Mouse (Mus musculus): ENCODE measurements around the gene Ppm1a. TPM values are rescaled to one million over a fixed set of nuclear protein-coding genes. Genes with fewer than 3 reads are reported as not detected.

Ppm1a gene
- total RNA-seq (2022) = 100 to 1,000 TPM; 325 to 385 (median 339) TPM

DNA sequence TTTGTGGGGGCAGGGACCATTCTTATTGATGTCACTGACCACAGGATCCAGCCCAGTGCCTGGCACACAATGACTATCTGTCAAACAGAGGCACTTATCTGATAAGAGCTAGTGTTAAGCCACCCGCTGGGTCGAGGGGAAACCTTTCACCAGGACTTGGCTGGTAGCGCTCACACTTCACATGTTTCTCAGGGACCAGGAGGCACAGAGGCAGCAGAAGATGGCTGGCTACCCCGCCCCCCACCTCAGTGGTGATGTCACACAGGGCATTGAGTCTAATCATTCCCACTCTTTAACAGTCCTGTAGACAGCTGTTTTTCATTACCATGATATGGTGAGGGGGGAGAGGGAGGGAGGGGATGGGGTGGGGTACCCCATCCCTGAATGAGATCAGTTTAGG, at the start of gene Ppm1a:
Gene Ppm1a (plus strand): TSS at position 370 of the 400 bp plus-strand sequence.
- no peak for DNase-seq (ENCODE audit: low spot score in 2 of 2)

DNA sequence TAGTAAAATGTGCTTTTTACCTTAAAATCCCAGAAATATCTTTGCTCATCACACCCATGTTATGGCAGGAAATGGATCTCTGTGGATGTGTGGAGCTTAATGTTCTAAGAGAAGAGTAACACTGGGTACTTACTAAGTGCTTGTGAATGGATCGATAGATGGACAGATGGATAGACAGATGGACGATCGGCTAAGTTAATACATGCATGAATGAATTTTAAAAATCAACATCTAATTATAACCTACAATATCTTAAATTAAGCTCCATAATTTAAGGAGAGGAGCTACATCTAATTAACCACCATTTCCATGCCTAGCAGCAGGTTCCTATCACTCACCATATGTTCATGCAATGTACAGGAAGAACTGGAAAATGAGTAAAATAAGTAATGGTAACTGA, 47.3 kb upstream of the Ppm1a start:
- no peak for DNase-seq (ENCODE audit: low spot score in 2 of 2)

DNA sequence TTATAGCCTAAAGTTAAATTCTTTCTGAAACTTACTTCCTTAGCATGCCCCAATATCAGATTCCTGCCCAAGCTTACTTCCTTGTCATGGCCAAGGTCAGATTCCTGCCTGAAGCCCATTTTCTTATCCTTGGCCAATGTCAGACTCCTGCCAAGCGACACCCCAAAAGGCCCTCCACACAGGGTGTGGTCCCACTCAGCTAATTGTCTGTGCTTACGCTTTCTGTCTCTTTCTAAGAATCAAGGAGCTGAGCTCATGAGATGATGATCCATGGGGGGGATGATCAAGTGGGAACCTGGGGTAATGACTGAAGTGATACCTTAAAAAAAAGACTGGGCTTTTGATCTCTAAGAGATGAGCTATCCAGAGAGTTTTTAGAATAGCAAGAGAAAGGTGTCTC, 42.4 kb upstream of the Ppm1a start:
- DNase-seq (ENCODE audit: low spot score in 2 of 2) = no peak

DNA sequence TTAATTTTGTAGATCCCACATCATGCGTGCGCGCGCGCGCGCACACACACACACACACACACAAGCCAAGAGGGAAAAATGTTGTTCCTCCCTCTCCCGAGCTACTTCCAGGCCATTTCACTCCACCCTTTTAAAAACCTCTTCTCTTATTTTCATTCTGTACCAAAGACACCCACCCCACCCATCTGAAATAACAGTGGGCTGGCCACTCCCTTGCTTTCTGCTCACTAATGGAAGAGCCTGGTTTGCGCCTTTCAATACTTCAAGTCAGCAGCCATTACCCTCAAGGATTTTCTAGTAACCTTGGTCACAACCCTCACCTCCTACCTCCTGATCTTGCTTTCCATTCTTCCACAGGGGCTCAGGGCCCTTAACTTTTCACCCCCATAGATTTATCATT, 41.4 kb upstream of the Ppm1a start:
- no peak for DNase-seq (ENCODE audit: low spot score in 2 of 2)

DNA sequence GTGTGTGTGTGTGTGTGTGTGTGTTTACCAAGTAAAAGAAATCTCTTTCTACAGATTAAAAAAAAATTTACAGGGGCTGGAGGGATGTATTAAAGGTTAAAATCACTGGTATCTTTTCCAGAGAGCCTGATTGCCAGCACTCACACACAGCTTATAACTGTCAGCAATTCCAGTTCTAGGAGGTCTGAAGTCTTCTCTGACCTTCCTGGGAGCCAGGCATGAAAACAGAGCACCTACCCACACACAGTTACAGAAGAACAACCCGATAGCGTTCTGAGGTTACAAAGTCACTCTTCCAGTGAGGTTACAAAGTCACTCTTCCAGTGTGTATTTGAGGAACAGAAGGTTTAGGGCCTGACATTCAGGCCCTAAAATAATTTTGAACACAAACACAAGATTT, 38.2 kb upstream of the Ppm1a start:
- no peak for DNase-seq (ENCODE audit: low spot score in 2 of 2)

DNA sequence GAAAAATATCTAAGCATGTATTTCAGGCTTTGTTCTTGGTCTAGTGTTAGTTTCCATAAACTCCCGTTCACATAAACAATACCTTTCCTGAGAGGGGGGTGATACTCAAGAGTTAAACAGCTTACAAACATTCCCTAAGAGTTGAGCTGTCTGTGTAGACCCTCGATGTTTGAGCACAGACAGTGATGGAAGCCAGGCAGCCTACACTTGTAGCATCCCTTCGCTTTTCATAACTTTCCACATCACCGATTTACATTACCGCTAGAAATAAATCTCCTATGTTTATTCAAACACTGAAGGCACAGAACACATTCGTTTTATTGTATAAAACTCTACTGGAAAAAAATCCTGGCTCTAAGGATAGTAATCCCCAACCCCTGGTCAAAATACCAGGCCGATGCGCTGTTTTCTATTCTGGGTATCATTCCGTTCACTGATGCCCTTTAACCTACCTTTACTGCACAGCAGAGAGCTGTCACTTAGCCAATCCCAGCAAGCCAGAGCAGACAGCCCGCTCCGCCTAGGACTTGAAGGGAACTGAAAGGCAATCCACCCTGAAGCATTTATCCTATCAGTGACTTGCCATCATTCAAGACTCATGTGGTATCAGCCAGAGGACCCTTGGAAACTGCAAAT, 37.7 kb upstream of the Ppm1a start:
- no peak for DNase-seq (ENCODE audit: low spot score in 2 of 2)

DNA sequence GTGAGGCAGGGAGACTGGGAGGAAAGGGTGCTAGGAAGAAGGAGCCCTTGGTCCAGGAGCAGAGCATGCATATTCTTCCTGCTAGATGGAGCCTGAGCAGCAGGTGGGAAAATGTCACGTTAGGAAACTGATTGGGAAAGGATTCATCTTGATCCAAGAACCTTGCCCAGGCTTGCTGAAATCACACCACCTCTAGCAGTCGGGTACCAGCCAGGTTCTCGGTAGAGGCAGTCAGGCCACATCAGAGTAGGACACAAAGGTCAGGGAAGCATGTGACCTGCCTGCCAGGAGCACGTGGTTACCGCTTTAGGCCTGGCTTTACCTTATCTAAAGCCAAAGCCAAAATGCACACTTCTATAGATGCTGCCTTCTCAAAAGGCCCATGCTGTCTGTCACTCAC, 35.5 kb upstream of the Ppm1a start:
- DNase-seq (ENCODE audit: low spot score in 2 of 2) = no peak

DNA sequence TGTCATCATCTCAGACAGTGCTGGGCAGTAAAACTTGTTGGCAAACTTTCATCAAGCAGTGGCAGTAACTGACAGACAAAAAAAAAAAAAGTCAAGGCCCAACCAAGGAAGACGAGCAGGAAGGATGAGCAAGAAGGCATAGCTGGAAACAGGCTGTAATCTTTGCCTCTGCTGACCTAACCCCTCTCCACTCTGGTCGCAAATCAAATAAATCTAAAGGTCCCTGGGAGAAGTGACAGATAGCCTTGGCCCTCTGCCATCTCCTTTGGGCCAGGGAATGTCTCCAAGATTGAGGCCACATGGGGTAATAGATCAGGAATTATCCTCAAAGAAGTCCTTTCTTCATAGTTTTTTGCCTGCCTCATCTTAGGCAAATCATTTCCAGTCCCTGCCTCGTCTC, 33.3 kb upstream of the Ppm1a start:
- no peak for DNase-seq (ENCODE audit: low spot score in 2 of 2)

DNA sequence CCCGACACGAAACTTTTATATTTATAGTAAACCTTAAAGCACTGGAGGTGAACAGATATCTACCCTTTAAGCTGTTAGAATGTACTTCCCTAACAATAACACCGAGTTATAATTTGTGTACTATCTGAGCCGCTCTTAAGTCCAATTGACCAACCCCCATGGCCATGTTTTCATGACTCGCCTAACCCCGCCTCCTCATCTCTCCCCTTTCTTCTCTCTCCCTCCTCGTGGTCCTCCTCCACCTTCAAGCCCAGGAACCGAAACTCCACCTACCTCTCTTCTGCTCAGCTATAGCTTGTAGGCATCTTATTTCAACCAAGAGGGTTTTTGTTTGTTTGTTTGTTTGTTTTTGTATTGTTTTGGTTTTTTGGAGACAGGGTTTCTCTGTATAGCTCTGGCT, 30.2 kb upstream of the Ppm1a start:
- DNase-seq (ENCODE audit: low spot score in 2 of 2) = no peak

DNA sequence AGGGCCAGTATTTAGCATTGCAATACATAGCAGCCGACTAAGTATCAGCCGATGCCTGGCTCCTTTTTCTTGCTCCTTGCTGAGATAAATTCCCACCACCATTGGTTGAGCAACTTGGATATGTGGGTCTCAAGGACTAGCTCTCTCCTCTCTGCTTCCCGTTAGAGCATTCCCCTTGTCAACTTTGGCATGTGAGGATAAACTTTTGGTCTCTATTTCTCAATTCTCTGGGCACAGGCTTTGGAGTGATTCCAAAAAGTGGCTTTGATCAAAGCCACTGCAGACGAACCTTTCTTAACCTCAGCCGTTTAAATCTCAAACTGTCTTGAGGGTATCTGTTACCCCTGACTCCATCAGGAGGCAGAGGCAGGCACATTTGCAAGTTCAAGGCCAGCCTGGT, 29.6 kb upstream of the Ppm1a start:
- no peak for DNase-seq (ENCODE audit: low spot score in 2 of 2)

DNA sequence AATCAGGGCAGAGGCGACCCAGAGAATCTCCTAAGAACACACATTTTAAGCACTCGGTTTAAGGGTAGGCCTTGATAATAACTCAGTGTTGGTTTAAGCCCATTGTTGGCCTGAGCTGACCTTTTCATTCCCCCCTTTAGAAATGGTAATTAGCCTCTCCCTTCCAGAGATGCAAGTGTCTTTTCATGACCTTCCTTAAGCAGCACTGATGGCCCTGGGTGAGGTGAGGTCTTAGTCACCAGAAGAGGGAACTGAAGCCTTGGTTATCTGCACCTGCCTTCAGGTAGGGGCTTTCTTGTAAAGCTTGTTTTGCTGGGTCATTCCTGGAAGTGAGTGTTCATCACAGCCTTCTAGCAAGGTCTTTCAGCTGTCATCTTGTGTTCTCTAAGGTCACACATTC, 23.1 kb upstream of the Ppm1a start:
- no peak for DNase-seq (ENCODE audit: low spot score in 2 of 2)

DNA sequence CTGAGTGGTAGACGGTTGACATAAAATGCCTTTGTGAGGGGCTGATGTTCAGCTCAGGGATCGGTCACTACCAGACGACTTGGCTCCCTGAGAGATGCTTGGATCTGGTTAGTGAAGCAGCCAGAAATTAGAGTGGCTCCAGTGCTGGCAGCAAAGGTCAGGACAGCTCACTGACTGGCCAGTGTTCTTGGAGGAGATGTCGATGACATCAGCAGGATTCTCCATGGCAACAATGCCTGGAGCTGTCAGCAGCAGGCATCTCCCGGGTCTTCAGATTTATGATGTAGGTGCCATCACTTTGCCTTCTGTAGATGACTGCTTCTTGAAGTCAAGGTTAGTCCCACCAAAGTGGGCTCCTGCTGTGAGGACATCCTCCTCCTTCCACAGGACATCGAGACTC, 16.1 kb upstream of the Ppm1a start:
- DNase-seq (ENCODE audit: low spot score in 2 of 2) = no peak

DNA sequence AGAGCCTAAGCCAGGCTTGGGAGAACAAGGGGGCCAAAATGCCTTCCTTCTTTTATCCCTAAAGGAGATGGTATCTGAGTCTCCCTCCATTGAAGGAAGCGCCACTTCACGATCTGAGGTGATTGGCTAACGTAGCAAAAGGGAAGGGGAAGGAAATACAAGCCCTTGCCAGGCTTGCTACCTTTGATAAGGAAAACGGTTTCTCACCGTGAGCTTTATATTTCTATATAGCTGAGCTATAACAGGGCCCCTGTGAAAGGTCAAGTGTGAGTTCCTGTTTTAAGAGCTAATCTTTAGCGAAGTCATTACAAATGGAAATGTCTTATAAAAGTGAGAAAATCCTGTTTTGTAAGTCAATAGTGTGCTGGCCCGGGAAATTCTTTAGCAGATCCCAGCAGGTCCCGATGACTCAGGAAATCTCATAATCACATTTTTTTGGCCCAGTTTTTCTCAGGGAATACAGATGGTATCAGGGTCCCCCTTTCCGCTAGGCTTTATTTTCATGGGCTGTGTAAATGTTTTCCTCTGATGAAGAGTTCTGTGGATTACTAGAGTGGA, 12.4 kb upstream of the Ppm1a start:
- no peak for DNase-seq (ENCODE audit: low spot score in 2 of 2)

DNA sequence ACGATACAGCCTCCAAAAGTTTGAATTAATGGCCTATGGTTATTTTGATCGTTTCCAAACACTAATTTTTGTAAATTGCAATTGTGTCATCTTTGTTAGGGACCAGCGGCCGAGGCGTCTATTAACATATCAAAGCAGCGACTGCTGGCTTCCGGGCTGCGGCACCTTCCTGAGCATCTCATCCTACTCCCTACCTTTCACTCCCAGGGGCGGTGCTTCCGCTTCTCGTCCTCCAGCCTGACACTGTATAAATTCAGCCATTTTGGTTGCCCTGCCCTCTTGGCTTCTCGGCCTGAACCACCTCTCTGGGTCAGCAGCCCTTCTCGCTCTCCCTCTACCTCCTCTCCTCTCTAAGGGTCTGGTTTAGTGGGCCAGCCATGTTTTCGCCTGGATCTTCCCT, 11.8 kb upstream of the Ppm1a start:
- DNase-seq (ENCODE audit: low spot score in 2 of 2) = no peak

DNA sequence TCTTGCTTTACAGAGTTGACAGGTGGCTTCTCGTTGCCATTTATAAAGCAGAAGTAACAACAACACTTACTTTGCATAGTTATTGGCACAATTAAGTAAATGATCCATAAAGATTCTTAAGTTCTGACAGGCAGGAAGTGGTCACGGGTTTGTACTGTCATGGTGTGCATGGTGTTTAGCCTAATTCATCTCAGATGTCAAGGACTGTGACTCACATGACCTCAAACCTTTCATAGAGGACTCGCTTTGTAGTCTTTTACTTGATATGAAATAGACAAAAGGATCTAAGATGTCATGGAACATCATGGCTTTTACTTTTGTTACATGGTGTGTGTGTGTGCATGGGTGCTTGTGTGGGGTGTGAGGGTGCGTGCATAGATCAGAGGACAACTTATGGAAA, 8.9 kb upstream of the Ppm1a start:
- no peak for DNase-seq (ENCODE audit: low spot score in 2 of 2)

DNA sequence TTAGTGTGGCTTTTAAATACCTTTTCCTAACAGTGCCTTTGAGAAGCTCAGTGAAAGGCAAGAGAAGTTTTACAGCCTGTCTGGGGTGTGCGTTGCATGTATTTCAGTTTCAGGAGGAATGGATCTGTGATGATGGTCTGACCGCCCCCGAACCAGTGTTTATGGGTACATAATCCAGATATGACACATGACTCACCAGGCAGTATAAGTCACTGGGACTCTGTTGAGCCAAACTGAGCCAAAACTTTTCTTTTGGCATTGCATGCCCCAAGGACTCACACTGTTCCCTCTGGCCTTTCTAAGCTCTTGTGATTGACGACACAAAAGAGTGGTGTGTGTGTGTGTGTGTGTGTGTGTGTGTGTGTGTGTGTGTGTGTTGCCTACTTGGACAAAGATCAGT, 8.4 kb upstream of the Ppm1a start:
- DNase-seq (ENCODE audit: low spot score in 2 of 2) = no peak

DNA sequence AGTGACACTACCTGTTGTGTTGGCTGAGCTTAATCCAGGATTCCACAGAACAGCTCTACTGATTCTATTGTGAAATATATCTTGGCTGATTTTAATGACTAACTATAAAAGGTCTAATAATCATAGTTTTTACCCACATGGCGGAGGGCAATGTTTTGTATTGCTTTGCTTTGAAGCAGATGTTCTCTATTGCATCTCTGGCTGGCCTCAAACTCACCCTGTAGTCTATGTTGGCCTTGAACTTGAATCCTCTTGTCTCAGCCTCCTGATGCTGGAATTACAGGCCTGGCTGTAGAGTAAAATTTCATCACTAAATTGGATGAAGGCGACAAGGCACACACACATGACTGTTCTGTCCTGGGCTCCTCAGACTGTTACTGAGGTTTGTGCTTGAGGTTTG, 7.8 kb upstream of the Ppm1a start:
- DNase-seq (ENCODE audit: low spot score in 2 of 2) = no peak

DNA sequence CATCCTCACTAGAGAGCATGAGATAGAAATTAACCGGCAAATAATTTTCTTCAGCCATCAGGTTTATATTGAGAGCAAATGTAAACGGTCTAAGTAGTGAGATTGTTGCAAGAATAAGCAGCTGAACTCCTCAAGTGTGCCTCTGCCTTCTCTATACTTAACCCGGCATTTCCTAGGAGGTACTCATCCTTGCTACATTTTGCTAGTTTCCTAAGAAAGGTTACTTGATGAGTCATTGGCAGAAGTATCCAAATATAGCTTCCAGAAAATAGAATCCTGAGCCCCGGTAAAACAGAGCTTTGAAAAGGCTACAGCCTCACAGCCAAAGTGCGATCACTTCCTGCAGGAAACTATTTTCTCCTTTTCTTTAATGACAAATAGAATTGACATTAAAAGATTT, 7.2 kb upstream of the Ppm1a start:
- no peak for DNase-seq (ENCODE audit: low spot score in 2 of 2)

DNA sequence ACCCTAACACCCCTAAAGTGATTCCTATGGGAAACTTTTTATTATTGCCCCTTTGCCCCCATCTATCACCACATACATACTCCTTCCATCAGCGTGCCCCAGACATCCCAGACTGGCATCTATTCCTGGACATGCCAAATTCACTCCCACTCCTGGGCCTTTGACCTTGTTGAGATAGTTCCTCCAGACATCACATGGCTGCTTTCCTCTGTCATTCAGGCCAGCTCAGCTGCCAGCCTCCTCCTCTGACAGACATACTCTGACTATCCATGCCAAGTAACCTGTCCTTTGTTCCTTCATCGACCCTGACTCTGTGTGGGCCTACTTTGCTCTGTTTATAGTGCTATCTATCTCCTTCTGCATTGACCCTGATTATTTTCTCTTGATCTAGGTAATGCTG, 6.6 kb upstream of the Ppm1a start:
- no peak for DNase-seq (ENCODE audit: low spot score in 2 of 2)

DNA sequence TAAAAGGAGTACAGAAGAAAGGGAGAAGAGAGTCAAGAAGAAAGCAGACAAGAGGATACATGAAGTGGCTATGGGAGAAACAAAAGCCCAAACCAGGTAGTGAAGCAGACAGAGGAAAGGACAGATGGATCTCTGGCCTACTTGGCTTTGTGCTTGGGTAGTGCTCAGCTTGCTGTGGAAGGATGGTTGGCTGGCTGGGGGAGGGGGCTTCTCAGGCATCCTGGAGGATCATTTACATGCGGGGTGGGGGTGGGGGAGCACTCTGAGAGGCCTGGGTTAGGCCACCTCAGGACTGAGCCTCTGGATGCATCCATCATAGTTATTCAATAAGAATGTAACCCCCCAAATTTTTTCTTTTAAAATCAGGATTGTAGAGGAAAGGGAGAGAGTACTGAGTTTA, 341 bp downstream of the Ppm1a start:
- no peak for DNase-seq (ENCODE audit: low spot score in 2 of 2)

DNA sequence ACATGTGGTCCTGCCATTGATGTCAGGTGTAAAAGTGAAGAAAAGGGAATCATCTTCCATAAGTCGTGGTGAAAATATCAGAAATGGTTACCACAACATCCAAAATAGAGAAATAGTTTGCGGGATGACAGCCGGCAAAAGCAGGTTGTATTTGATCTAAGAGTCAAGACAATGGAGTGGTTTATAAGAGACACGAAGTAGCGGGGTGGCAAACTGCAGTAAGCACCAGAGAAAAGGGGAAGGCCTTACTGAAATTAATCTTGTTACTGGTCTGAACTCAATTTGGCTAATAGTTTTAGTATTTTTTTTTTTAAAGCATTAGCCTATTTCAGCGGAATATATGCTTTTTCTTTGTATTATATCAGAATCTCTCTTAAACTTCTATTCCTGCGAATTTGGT, 2.7 kb downstream of the Ppm1a start:
- DNase-seq (ENCODE audit: low spot score in 2 of 2) = no peak

DNA sequence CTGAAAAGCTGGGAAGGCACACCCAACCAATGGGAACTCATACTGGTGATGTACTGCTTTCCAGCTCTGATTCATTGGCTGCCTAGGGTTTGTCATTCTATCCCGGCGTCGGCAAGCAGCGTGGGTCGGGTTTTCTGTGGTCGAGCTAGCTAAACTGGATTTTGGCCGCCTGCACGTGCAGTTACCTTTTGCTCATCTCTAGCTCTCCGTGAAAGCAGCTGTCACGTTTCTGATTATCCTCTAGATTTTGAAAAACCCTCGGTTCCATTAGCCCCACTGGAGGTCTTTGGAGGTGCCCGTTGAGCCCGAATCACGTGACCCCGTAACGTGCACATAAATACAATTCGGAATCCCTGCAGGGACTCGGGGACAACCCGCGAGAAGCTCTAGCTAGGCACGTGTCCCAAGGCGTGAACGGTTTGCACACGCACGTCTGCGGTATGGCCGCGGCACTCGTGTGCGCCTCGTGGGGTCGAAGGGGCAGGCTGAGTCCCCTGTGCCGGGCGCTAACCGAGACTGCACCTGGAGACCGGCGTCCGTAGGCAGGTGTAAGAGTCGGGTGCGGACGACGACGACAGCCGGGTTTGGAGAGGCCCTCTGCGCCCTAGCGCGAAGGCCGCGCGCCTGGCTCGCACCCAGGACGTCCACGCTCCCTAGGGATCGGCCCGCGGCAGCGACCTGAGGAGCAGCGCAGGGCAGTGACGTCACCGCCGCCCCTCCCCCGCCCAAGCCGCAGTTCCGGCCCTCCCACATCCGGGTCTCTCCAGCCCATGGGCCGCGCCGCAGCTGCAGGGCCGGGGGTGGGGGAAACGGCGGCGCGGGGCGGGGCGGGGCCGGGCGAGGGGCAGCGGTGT, 3.3 kb downstream of the Ppm1a start:
- DNase-seq (ENCODE audit: low spot score in 2 of 2) = peak; percentile 88 to 92

DNA sequence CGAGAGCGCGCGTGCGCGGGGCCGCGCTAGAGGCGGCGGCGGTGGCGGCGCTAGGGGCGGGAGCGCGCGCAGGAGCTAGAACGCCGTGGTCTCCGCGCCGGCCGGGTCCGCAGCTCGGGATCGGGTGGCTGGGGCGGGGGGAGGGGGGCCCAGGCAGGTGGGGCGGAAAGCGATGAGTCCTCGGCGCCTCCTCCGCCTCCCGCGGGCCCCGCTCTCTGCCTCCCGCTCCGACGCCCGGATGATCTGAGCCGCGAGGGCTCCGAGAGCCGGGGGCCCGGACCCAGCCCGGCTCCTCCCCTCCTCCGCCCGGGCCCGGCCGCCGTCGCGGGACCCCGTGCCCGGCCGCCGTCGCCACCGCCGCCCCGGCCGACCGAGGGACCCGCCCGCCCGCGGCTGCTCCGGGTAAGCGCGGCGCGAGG, 4.0 kb downstream of the Ppm1a start:
- no peak for DNase-seq (ENCODE audit: low spot score in 2 of 2)
